Mouse (Mus musculus): ENCODE data around the gene Sema3e. TPM values are rescaled to one million over a fixed set of nuclear protein-coding genes. Genes with fewer than 3 reads are reported as not detected.
A peak's percentile ranks its signal among the peaks of the same experiment; 100 is the strongest.

The Sema3e gene
- polyA plus RNA-seq, 1 experiment from 2014 or later: 3.1 TPM

DNA sequence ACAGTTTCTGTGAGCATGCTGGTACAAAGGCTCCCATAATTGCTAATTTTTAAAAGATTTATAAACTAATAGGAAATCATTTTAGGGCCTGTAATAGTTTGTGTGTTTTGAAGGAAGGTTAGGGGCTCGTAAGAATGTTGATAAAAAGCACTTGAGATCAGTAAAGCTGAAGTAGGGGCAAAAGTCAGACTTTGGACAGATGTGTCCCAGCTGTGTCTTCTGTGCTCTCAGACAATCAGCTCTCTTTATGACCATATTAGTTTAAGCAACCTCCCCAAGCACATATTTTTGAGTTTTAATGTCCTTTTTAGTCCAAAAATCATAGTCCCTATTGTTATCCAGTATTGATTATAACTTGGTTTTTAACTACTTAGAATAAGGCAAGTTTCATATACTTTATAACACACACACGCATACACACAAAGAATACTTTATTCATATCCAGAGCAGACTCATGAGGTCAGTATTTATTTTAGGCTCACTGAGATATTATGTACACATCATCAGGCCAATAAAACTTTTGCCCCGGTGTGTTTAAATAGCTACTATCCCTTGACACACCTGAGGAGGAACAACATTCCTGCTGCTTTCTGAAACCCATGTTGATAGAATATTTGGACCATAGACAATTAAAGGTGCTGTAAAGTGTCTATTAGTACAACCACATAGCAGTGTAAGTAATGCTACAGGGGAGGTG lies 173.4 kb downstream of the Sema3e start:
- Histone ChIP-seq H3K4me1 (ENCODE audit: control insufficient read depth, insufficient read depth, low read length) (peaks cover 6% of the 10 kb centered on the region; the same call in 1 of the 2 replicates), H3K4me3 (replicated peaks; ENCODE audit: low read depth, low read length) (no peak overlapping the region), H3K9ac (replicated peaks; ENCODE audit: low read length) (no peak overlapping the region), H3K36me3 (ENCODE audit: control insufficient read depth, insufficient read depth, low read length) (no peaks in the 10 kb centered on the region), H3K27me3 (ENCODE audit: control insufficient read depth, insufficient read depth, low read length) (no peaks in the 10 kb centered on the region), H3K9me3 (ENCODE audit: control insufficient read depth, low read length) (no peaks in the 10 kb centered on the region), H3K27ac (replicated peaks; ENCODE audit: low read depth, low read length) (no peak overlapping the region), H3K4me2 (ENCODE audit: low read length) (no peak overlapping the region)
- no peak for ATAC-seq (ENCODE audit: low FRiP score, low TSS enrichment)
- no peak for DNase-seq
- 85% methylated on average over 3 of the region's 3 CpGs for whole genome bisulfite sequencing

DNA sequence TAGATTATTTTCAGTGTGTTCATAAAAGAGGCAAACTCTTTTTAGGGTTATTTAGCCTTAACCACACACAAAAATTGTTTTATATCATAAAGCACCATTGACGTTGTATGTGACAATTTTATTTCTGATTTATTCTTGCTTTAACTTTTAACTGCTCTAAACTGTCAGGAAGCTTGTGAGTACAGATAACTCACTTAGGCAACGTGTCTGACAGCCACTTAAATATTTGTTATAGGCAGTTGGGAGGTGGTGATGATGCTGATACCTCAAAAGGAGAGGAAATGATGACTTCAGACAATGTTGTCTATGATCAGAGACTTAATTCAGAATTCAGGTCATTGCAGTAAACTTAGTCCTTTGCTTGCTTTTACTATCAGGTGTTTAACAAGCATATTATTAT lies 181.7 kb downstream of the Sema3e start:
- WGBS: 67% methylated on average over 2 of the region's 2 CpGs
- Histone ChIP-seq H3K4me3 (replicated peaks; ENCODE audit: low read depth, low read length) (no peak overlapping the region), H3K4me2 (ENCODE audit: low read length) (no peak overlapping the region), H3K36me3 (ENCODE audit: control insufficient read depth, insufficient read depth, low read length) (no peaks in the 10 kb centered on the region), H3K27ac (replicated peaks; ENCODE audit: low read depth, low read length) (no peak overlapping the region), H3K4me1 (ENCODE audit: control insufficient read depth, insufficient read depth, low read length) (no peaks in the 10 kb centered on the region), H3K9me3 (ENCODE audit: control insufficient read depth, low read length) (no peaks in the 10 kb centered on the region), H3K9ac (replicated peaks; ENCODE audit: low read length) (no peak overlapping the region), H3K27me3 (ENCODE audit: control insufficient read depth, insufficient read depth, low read length) (no peaks in the 10 kb centered on the region)
- DNase-seq (no peak), ATAC-seq (ENCODE audit: low FRiP score, low TSS enrichment) (no peak)

DNA sequence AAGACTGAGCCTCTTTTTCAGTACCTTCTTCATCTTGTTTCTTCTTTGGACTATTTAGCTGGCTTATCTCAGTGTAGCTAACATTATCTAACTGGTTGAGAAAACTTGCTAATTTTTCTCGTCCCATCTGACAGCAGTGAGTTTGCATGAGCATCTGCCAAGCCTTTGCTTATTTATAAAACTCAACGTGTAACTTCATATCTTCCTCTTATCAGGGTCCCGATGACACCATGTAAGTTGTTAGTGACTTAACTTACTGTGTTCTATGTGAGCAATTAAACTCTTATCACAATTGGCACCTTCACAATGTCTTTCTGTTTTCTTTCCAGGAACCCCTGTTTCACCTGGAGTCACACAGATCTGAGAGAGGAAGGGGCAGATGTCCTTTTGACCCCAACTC lies 184.9 kb downstream of the Sema3e start:
- H3K36me3 ChIP-seq (ENCODE audit: control insufficient read depth, insufficient read depth, low read length): no peaks in the 10 kb centered on the region
- no peak overlapping the region for H3K4me3 ChIP-seq (replicated peaks; ENCODE audit: low read depth, low read length)
- DNase-seq (no peak), ATAC-seq (ENCODE audit: low FRiP score, low TSS enrichment) (no peak)
- 87% methylated on average over 3 of the region's 3 CpGs for WGBS
- H3K4me1 ChIP-seq (ENCODE audit: control insufficient read depth, insufficient read depth, low read length): no peaks in the 10 kb centered on the region
- no peaks in the 10 kb centered on the region for H3K27me3 ChIP-seq (ENCODE audit: control insufficient read depth, insufficient read depth, low read length)
- H3K4me2 ChIP-seq (ENCODE audit: low read length): no peak overlapping the region
- no peak overlapping the region for H3K9ac ChIP-seq (replicated peaks; ENCODE audit: low read length)
- no peak overlapping the region for H3K27ac ChIP-seq (replicated peaks; ENCODE audit: low read depth, low read length)
- no peaks in the 10 kb centered on the region for H3K9me3 ChIP-seq (ENCODE audit: control insufficient read depth, low read length)

DNA sequence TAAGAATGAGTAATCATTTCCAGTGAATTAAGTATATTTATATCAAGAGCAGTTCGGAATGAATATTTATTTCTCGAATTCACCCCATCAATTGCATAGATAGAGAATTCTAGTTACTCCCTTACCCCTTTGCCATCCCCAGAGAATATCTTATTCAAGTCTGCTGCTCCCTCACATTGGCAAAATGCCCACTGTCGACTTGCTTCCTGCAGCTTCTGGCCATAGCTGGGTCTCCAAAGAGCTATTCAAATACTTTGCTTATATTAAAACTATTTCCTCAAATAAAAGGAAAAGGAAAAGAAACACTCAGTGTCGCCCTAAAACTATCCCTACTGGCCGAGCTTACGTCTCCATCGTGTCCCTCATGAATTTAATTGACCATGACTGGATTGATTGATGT lies 191.1 kb downstream of the Sema3e start:
- H3K9ac ChIP-seq (replicated peaks; ENCODE audit: low read length): no peak overlapping the region
- H3K27me3 ChIP-seq (ENCODE audit: control insufficient read depth, insufficient read depth, low read length): no peaks in the 10 kb centered on the region
- H3K36me3 ChIP-seq (ENCODE audit: control insufficient read depth, insufficient read depth, low read length): no peaks in the 10 kb centered on the region
- H3K4me2 ChIP-seq (ENCODE audit: low read length): no peak overlapping the region
- WGBS: 66% methylated on average over 7 of the region's 7 CpGs
- DNase-seq (peak; percentile 40), ATAC-seq (ENCODE audit: low FRiP score, low TSS enrichment) (no peak)
- no peaks in the 10 kb centered on the region for H3K4me1 ChIP-seq (ENCODE audit: control insufficient read depth, insufficient read depth, low read length)
- H3K9me3 ChIP-seq (ENCODE audit: control insufficient read depth, low read length): no peaks in the 10 kb centered on the region
- H3K27ac ChIP-seq (replicated peaks; ENCODE audit: low read depth, low read length): no peak overlapping the region
- H3K4me3 ChIP-seq (replicated peaks; ENCODE audit: low read depth, low read length): no peak overlapping the region

DNA sequence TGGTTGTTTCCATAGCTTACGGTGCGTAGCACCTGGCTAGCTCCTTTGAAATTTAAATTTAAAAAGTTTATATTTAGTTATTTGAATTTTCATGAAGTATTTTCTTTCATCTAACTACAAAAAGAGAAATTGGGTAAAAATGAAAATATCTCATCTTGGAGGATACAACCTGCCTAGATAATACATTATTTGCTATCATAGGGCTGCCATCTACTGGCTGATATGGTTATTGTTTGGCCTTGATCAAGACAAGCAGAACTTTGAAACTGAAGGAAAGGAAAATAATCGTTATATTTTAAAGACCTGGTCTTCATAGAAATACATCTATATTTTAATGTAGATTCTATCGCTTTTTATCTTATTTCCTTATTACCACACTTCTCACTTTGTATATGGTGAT lies 193.6 kb downstream of the Sema3e start:
- Histone ChIP-seq H3K36me3 (ENCODE audit: control insufficient read depth, insufficient read depth, low read length) (no peaks in the 10 kb centered on the region), H3K4me3 (replicated peaks; ENCODE audit: low read depth, low read length) (no peak overlapping the region), H3K27me3 (ENCODE audit: control insufficient read depth, insufficient read depth, low read length) (no peaks in the 10 kb centered on the region), H3K27ac (replicated peaks; ENCODE audit: low read depth, low read length) (no peak overlapping the region), H3K4me2 (ENCODE audit: low read length) (no peak overlapping the region), H3K9me3 (ENCODE audit: control insufficient read depth, low read length) (no peaks in the 10 kb centered on the region), H3K4me1 (ENCODE audit: control insufficient read depth, insufficient read depth, low read length) (no peaks in the 10 kb centered on the region), H3K9ac (replicated peaks; ENCODE audit: low read length) (no peak overlapping the region)
- ATAC-seq (ENCODE audit: low FRiP score, low TSS enrichment) (peak; percentile 58; the same call in 1 of the 2 replicates), DNase-seq (peak; percentile 84)
- 74% methylated on average over 4 of the region's 4 CpGs for WGBS

DNA sequence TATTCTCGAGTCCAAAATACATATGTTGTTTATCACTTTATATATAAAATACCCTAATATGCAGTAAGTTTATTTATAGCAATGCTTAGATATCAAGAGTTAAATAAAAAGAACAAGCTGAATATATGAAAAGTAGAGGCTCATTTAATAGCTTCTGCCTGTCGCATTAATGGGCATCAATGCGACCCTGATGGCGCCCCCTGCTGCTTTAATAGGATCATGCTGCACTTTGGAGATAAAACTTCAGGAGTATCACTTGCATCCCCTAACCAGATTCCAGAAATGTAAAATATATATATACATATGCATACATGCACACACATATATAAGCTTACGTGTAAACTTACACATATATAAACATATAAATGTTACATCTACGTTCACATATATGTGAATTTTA lies 199.4 kb downstream of the Sema3e start:
- DNase-seq: no peak
- Histone ChIP-seq H3K4me1 (ENCODE audit: control insufficient read depth, insufficient read depth, low read length) (no peaks in the 10 kb centered on the region), H3K36me3 (ENCODE audit: control insufficient read depth, insufficient read depth, low read length) (no peaks in the 10 kb centered on the region), H3K27me3 (ENCODE audit: control insufficient read depth, insufficient read depth, low read length) (no peaks in the 10 kb centered on the region), H3K4me3 (replicated peaks; ENCODE audit: low read depth, low read length) (no peak overlapping the region), H3K9ac (replicated peaks; ENCODE audit: low read length) (no peak overlapping the region), H3K4me2 (ENCODE audit: low read length) (no peak overlapping the region), H3K9me3 (ENCODE audit: control insufficient read depth, low read length) (no peaks in the 10 kb centered on the region), H3K27ac (replicated peaks; ENCODE audit: low read depth, low read length) (no peak overlapping the region)
- no peak for ATAC-seq (ENCODE audit: low FRiP score, low TSS enrichment)
- WGBS: 92% methylated on average over 6 of the region's 6 CpGs

DNA sequence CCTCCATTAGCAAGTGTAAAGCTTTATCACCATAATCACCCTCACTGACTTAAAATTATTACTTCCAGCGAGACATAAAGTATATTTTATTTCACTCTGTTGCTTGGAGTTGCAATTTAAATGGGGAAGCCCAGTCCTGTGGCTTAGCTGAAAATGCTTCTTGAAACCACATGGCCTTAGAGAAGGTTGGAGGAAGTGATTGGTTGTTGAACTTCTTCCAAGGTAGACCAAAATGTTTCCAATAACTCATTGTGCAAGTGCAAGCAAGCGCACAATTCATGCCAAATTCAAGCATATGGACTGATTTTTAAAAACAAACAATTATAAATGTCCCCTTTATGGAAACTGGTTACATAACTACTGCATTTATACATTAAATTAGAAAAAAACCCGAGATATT lies 206.0 kb downstream of the Sema3e start:
- Histone ChIP-seq H3K27ac (replicated peaks; ENCODE audit: low read depth, low read length) (no peak overlapping the region), H3K27me3 (ENCODE audit: control insufficient read depth, insufficient read depth, low read length) (no peaks in the 10 kb centered on the region), H3K4me2 (ENCODE audit: low read length) (no peak overlapping the region), H3K9ac (replicated peaks; ENCODE audit: low read length) (no peak overlapping the region), H3K36me3 (ENCODE audit: control insufficient read depth, insufficient read depth, low read length) (no peaks in the 10 kb centered on the region), H3K9me3 (ENCODE audit: control insufficient read depth, low read length) (no peaks in the 10 kb centered on the region), H3K4me1 (ENCODE audit: control insufficient read depth, insufficient read depth, low read length) (no peaks in the 10 kb centered on the region), H3K4me3 (replicated peaks; ENCODE audit: low read depth, low read length) (no peak overlapping the region)
- WGBS: 82% methylated on average over 3 of the region's 3 CpGs
- ATAC-seq (ENCODE audit: low FRiP score, low TSS enrichment): no peak
- DNase-seq: no peak

DNA sequence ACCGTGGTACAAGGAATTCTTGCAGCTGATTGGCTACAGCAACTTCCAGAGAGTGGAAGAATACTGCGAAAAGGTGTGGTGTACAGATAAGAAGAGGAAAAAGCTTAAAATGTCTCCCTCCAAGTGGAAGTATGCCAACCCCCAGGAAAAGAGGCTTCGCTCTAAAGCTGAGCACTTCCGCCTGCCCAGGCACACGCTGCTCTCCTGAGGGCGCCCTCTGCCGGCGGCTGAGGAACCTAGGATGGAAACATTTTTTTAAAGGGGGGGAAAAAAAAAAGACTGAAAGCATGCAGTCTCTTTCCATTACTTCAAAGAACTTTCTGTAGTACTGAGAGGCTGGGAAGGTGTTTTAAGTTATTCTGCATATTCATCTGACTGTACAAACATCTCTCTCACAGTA lies 227.5 kb downstream of the Sema3e start:
- WGBS: 48% methylated on average over 8 of the region's 8 CpGs
- Histone ChIP-seq H3K4me2 (ENCODE audit: low read length) (no peak overlapping the region), H3K9ac (replicated peaks; ENCODE audit: low read length) (no peak overlapping the region), H3K9me3 (ENCODE audit: control insufficient read depth, low read length) (no peaks in the 10 kb centered on the region), H3K27ac (replicated peaks; ENCODE audit: low read depth, low read length) (no peak overlapping the region), H3K27me3 (ENCODE audit: control insufficient read depth, insufficient read depth, low read length) (no peaks in the 10 kb centered on the region), H3K4me3 (replicated peaks; ENCODE audit: low read depth, low read length) (no peak overlapping the region), H3K36me3 (ENCODE audit: control insufficient read depth, insufficient read depth, low read length) (no peaks in the 10 kb centered on the region), H3K4me1 (ENCODE audit: control insufficient read depth, insufficient read depth, low read length) (no peaks in the 10 kb centered on the region)
- ATAC-seq (ENCODE audit: low FRiP score, low TSS enrichment): no peak
- peak; percentile 35 for DNase-seq

DNA sequence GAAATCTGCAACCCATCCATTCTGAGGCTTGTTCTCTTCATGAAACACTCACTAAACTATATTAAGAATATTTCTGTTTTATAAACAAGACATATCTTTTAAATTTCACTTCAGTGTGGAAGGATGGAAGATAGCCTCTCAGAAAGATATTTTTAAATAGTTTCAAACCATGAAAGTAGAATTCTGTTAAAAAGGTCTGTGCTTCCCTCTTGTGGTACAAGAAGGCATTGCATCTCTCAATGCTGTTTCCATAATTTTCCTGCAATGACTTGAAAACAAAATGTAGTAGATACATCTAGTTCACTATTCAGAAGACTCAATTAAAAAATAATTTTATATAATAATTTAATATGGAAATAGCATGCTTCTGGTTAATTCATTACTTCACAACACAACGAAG lies 228.3 kb downstream of the Sema3e start:
- Histone ChIP-seq H3K27me3 (ENCODE audit: control insufficient read depth, insufficient read depth, low read length) (no peaks in the 10 kb centered on the region), H3K4me1 (ENCODE audit: control insufficient read depth, insufficient read depth, low read length) (no peaks in the 10 kb centered on the region), H3K9me3 (ENCODE audit: control insufficient read depth, low read length) (no peaks in the 10 kb centered on the region), H3K4me3 (replicated peaks; ENCODE audit: low read depth, low read length) (no peak overlapping the region), H3K4me2 (ENCODE audit: low read length) (no peak overlapping the region), H3K36me3 (ENCODE audit: control insufficient read depth, insufficient read depth, low read length) (no peaks in the 10 kb centered on the region), H3K9ac (replicated peaks; ENCODE audit: low read length) (no peak overlapping the region), H3K27ac (replicated peaks; ENCODE audit: low read depth, low read length) (no peak overlapping the region)
- ATAC-seq (ENCODE audit: low FRiP score, low TSS enrichment): no peak
- DNase-seq: peak; percentile 73
- 73% methylated on average over 1 of the region's 1 CpGs for WGBS
